Mouse (Mus musculus) embryonic fibroblast, embryonic 13.5 days (primary cell): ENCODE measurements around the gene Cep128. TPM values are rescaled to one million over a fixed set of nuclear protein-coding genes. Genes with fewer than 3 reads are reported as not detected.

Source experiments
- H3K27ac ChIP-seq: 2 replicates; pipeline ENCODE4 v1.5.1; 2012; ENCODE audit warnings: low read length, control low read depth, inconsistent platforms; ENCODE audit not compliant: insufficient read depth
- H3K4me1 ChIP-seq: 2 replicates; pipeline ENCODE4 v1.6.1; 2011; ENCODE audit warnings: low read length; ENCODE audit not compliant: control insufficient read depth, insufficient read depth
- H3K4me3 ChIP-seq: 2 replicates; pipeline ENCODE4 v1.5.1; 2011; ENCODE audit warnings: mild to moderate bottlenecking, control low read depth, low read length; ENCODE audit not compliant: insufficient read depth
- CTCF ChIP-seq: IDR thresholded peaks from 2 replicates; pipeline ENCODE4 v1.5.1; 2011; ENCODE audit warnings: mild to moderate bottlenecking, control low read depth, low read length, moderate library complexity, borderline replicate concordance; ENCODE audit not compliant: insufficient read depth
- POLR2A ChIP-seq: IDR thresholded peaks from 2 replicates; pipeline ENCODE4 v1.6.1; 2011; ENCODE audit warnings: low read depth, mild to moderate bottlenecking, control low read depth, low read length, moderate library complexity
- polyA plus RNA-seq: library from polyadenylated mRNA; stranded (reverse); fragments of >200 nt; gene quantifications from 2 replicates; pipeline ENCODE4 v1.2.4, GENCODE M21; 2011; ENCODE audit warnings: low read depth; ENCODE audit not compliant: missing spikeins, insufficient read length

The Cep128 gene
- polyA plus RNA-seq, 1 experiment: 9.9 TPM

GRCm38 (mm10) chr12:91066286-91067082, 317.7 kb downstream of the Cep128 start:
- Histone ChIP-seq H3K4me1 (peaks cover 5% of the 10 kb centered on the region; the same call in 1 of the 2 replicates), H3K27ac (no peak overlapping the region), H3K4me3 (no peak overlapping the region)
- TF ChIP-seq POLR2A: no peak
- TF ChIP-seq CTCF: no peak

- no peak overlapping the region for H3K4me3 ChIP-seq
- no peak overlapping the region for H3K27ac ChIP-seq
- TF ChIP-seq POLR2A (no peak), CTCF (no peak)
- H3K4me1 ChIP-seq: peaks cover 4% of the 10 kb centered on the region; the same call in 1 of the 2 replicates
Measured at GRCm38 (mm10) chr12:91065423-91065822, 318.8 kb downstream of the Cep128 start.

GRCm38 (mm10) chr12:91064368-91064999, 319.7 kb downstream of the Cep128 start:
- Histone ChIP-seq H3K4me1 (peaks cover 2% of the 10 kb centered on the region; the same call in 1 of the 2 replicates), H3K27ac (no peak overlapping the region)
- TF ChIP-seq POLR2A (no peak), CTCF (no peak)

GRCm38 (mm10) chr12:91063337-91064015, 320.7 kb downstream of the Cep128 start:
- TF ChIP-seq POLR2A (no peak), CTCF (no peak)
- Histone ChIP-seq H3K4me3 (no peak overlapping the region), H3K27ac (no peak overlapping the region), H3K4me1 (peaks cover 2% of the 10 kb centered on the region; the same call in 1 of the 2 replicates)

More at GRCm38 (mm10) chr12:91064368-91064999, 319.7 kb downstream of the Cep128 start:
- H3K4me3 ChIP-seq: no peak overlapping the region

- no peak overlapping the region for H3K27ac ChIP-seq
- no peak for TF ChIP-seq CTCF
- no peak for TF ChIP-seq POLR2A
- H3K4me3 ChIP-seq: no peak overlapping the region
- H3K4me1 ChIP-seq: peaks cover 2% of the 10 kb centered on the region; the same call in 1 of the 2 replicates
Measured at GRCm38 (mm10) chr12:91062681-91063080, 321.5 kb downstream of the Cep128 start.

- H3K4me1 ChIP-seq: peaks cover 2% of the 10 kb centered on the region; the same call in 1 of the 2 replicates
- H3K4me3 ChIP-seq: no peak overlapping the region
- H3K27ac ChIP-seq: no peak overlapping the region
- TF ChIP-seq POLR2A: no peak
Measured at GRCm38 (mm10) chr12:91059704-91060318, 324.4 kb downstream of the Cep128 start.

- TF ChIP-seq CTCF: no peak
- TF ChIP-seq POLR2A: no peak
- H3K27ac ChIP-seq: no peak overlapping the region
- H3K4me3 ChIP-seq: no peak overlapping the region
- no peaks in the 10 kb centered on the region for H3K4me1 ChIP-seq
Measured at GRCm38 (mm10) chr12:91056885-91057284, 327.3 kb downstream of the Cep128 start.

GRCm38 (mm10) chr12:91052301-91052700, 331.9 kb downstream of the Cep128 start:
- no peak for TF ChIP-seq POLR2A
- no peak for TF ChIP-seq CTCF
- Histone ChIP-seq H3K27ac (no peak overlapping the region), H3K4me1 (no peaks in the 10 kb centered on the region), H3K4me3 (no peak overlapping the region)

GRCm38 (mm10) chr12:91050593-91051325, 333.4 kb downstream of the Cep128 start:
- TF ChIP-seq POLR2A (no peak), CTCF (no peak)
- Histone ChIP-seq H3K4me3 (no peak overlapping the region), H3K4me1 (no peaks in the 10 kb centered on the region), H3K27ac (no peak overlapping the region)
